Mouse (Mus musculus): ENCODE data around the gene Crybb2. TPM values are rescaled to one million over a fixed set of nuclear protein-coding genes. Genes with fewer than 3 reads are reported as not detected.

Gene Crybb2
- polyA plus RNA-seq, 1 experiment from 2014 or later = not detected

DNA sequence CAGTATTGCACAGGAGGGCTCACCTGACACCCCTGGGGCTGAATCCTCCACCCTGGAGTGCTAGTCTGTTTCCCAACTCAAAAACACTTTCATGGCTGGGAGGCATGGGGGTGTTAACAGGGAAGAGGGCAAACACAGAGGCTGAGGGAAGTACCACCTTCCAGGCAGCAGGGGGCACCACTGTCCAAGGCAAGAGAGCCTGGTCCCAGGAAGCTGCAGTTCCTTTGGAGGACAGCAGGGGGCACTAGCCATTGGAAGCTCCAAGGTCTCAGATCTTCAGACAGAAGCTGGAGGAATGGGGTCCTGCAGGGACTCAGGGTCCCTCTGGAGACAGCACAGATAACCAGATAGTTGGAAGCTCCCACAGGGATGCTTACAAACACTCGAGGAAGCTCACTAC, 29.6 kb upstream of the Crybb2 start:
- Histone ChIP-seq H3K4me1 (ENCODE audit: control insufficient read depth, insufficient read depth, low read length) (peaks cover 3% of the 10 kb centered on the region; the same call in 1 of the 2 replicates), H3K4me2 (ENCODE audit: low read length) (no peak overlapping the region), H3K36me3 (ENCODE audit: control insufficient read depth, insufficient read depth, low read length) (peaks cover 8% of the 10 kb centered on the region; the same call in 1 of the 2 replicates), H3K27ac (ENCODE audit: low read depth, low read length) (no peak overlapping the region), H3K9me3 (replicated peaks; ENCODE audit: control insufficient read depth, low read length) (no peaks in the 10 kb centered on the region), H3K27me3 (replicated peaks; ENCODE audit: control insufficient read depth, insufficient read depth, low read length) (no peaks in the 10 kb centered on the region), H3K4me3 (ENCODE audit: low read depth, low read length) (no peak overlapping the region), H3K9ac (ENCODE audit: low read length) (no peak overlapping the region)
- DNase-seq (ENCODE audit: low spot score) (peak; percentile 93), ATAC-seq (peak; percentile 61)
- 31% methylated on average over 1 of the region's 1 CpGs for WGBS

DNA sequence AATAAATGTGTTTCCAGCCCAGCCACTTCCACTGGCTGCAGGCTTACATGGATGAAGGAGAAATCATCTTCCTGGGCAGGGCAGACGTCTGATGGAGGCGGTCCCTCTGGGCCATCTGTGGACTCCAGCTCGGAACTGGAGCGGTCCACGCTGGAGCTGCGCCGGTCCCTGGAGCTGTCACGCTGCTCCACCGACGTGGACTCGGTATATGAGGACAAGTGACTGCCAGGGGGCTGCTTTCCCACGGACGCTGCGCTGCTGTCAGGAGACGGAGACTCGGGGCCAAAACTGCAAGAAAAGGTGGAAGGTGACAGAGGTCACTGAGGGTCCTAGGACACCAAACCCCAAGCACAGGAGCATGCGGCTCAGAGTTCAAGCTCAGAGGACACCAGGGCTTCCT, 27.6 kb upstream of the Crybb2 start:
- peaks cover 8% of the 10 kb centered on the region; the same call in 1 of the 2 replicates for H3K36me3 ChIP-seq (ENCODE audit: control insufficient read depth, insufficient read depth, low read length)
- ATAC-seq = no peak
- no peak for DNase-seq (ENCODE audit: low spot score)
- no peak overlapping the region for H3K4me3 ChIP-seq (ENCODE audit: low read depth, low read length)
- 95% methylated on average over 17 of the region's 17 CpGs for WGBS
- H3K4me2 ChIP-seq (ENCODE audit: low read length) = no peak overlapping the region
- H3K27ac ChIP-seq (ENCODE audit: low read depth, low read length) = no peak overlapping the region
- no peaks in the 10 kb centered on the region for H3K9me3 ChIP-seq (replicated peaks; ENCODE audit: control insufficient read depth, low read length)
- no peaks in the 10 kb centered on the region for H3K27me3 ChIP-seq (replicated peaks; ENCODE audit: control insufficient read depth, insufficient read depth, low read length)
- H3K4me1 ChIP-seq (ENCODE audit: control insufficient read depth, insufficient read depth, low read length) = peaks cover 1% of the 10 kb centered on the region; the same call in 1 of the 2 replicates
- H3K9ac ChIP-seq (ENCODE audit: low read length) = no peak overlapping the region

DNA sequence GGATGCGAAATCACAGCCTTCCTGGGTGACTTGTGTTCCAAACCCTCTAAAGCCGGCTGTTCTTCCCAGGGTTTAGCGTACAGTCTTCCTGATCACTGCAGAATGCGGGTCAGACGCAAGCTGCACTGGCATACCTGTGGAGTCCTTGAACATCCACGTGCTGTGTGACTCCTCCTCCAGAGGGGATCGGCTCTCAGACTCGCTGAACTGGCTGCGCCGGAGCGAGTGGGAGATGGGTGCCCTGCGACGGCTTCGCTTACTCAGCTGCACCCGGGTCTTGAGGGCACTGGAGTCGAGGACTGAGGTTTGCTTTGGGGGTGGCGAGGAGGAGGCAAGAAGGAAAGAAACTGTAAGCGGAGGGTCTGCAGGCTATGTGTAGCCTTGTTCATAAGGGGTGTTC, 25.5 kb upstream of the Crybb2 start:
- no peak overlapping the region for H3K27ac ChIP-seq (ENCODE audit: low read depth, low read length)
- no peaks in the 10 kb centered on the region for H3K27me3 ChIP-seq (replicated peaks; ENCODE audit: control insufficient read depth, insufficient read depth, low read length)
- DNase-seq (ENCODE audit: low spot score) (no peak), ATAC-seq (no peak)
- H3K36me3 ChIP-seq (ENCODE audit: control insufficient read depth, insufficient read depth, low read length) = peaks cover 8% of the 10 kb centered on the region; the same call in 1 of the 2 replicates
- 96% methylated on average over 18 of the region's 18 CpGs for WGBS
- H3K4me3 ChIP-seq (ENCODE audit: low read depth, low read length) = no peak overlapping the region
- no peaks in the 10 kb centered on the region for H3K4me1 ChIP-seq (ENCODE audit: control insufficient read depth, insufficient read depth, low read length)
- H3K9ac ChIP-seq (ENCODE audit: low read length) = no peak overlapping the region
- no peaks in the 10 kb centered on the region for H3K9me3 ChIP-seq (replicated peaks; ENCODE audit: control insufficient read depth, low read length)
- no peak overlapping the region for H3K4me2 ChIP-seq (ENCODE audit: low read length)

DNA sequence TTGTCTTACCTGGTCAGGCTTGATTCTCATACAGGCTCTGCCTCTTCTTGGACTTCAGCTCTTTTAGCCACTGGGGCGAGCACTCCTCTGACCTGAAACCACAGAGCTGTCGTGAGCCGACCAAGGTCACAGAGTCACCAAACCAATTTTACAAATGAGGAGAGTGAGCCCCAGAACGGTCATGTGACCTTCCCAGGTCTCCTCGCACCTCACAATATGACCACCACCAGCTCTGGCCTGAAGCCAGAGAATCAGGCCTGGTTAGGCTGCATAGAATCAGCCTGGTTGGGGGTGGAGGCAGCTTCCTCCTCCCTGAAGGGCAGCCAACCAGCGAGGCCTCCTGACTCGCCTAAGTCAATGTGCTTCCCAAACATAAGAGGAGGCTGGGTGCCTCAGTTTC, 22.5 kb upstream of the Crybb2 start:
- Histone ChIP-seq H3K9ac (ENCODE audit: low read length) (no peak overlapping the region), H3K4me3 (ENCODE audit: low read depth, low read length) (no peak overlapping the region), H3K4me1 (ENCODE audit: control insufficient read depth, insufficient read depth, low read length) (no peaks in the 10 kb centered on the region), H3K9me3 (replicated peaks; ENCODE audit: control insufficient read depth, low read length) (no peaks in the 10 kb centered on the region), H3K27ac (ENCODE audit: low read depth, low read length) (no peak overlapping the region), H3K4me2 (ENCODE audit: low read length) (no peak overlapping the region), H3K27me3 (replicated peaks; ENCODE audit: control insufficient read depth, insufficient read depth, low read length) (no peaks in the 10 kb centered on the region), H3K36me3 (ENCODE audit: control insufficient read depth, insufficient read depth, low read length) (peaks cover 17% of the 10 kb centered on the region; the same call in 1 of the 2 replicates)
- DNase-seq (ENCODE audit: low spot score) (no peak), ATAC-seq (no peak)
- 75% methylated on average over 7 of the region's 7 CpGs for WGBS

DNA sequence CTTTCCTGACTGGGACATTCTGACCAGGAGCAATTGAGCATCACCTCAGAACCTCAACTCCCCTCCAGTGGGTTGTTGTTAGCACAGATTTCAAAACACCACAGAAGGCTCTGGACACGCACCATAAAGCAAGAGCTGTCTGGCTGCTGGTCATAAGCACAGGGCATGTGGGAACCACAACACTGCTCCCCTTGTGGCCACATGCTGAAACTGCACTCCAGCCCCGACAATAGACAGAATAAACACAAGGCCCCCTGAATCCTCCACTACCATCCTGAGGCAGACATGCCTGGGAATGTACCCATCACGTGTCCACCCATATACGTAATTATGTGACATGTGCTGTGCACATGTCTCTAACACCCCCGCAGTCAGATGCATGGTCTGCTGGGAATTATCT, 21.2 kb upstream of the Crybb2 start:
- Histone ChIP-seq H3K36me3 (ENCODE audit: control insufficient read depth, insufficient read depth, low read length) (peaks cover 16% of the 10 kb centered on the region; the same call in 1 of the 2 replicates), H3K9me3 (replicated peaks; ENCODE audit: control insufficient read depth, low read length) (no peaks in the 10 kb centered on the region), H3K9ac (ENCODE audit: low read length) (no peak overlapping the region), H3K4me3 (ENCODE audit: low read depth, low read length) (no peak overlapping the region), H3K27me3 (replicated peaks; ENCODE audit: control insufficient read depth, insufficient read depth, low read length) (no peaks in the 10 kb centered on the region), H3K4me2 (ENCODE audit: low read length) (no peak overlapping the region), H3K4me1 (ENCODE audit: control insufficient read depth, insufficient read depth, low read length) (0 out of 2 replicates have a peak, but pooled peaks cover 1% of the 10 kb centered on the region), H3K27ac (ENCODE audit: low read depth, low read length) (no peak overlapping the region)
- ATAC-seq (no peak), DNase-seq (ENCODE audit: low spot score) (peak; percentile 71)
- WGBS = 63% methylated on average over 5 of the region's 5 CpGs

DNA sequence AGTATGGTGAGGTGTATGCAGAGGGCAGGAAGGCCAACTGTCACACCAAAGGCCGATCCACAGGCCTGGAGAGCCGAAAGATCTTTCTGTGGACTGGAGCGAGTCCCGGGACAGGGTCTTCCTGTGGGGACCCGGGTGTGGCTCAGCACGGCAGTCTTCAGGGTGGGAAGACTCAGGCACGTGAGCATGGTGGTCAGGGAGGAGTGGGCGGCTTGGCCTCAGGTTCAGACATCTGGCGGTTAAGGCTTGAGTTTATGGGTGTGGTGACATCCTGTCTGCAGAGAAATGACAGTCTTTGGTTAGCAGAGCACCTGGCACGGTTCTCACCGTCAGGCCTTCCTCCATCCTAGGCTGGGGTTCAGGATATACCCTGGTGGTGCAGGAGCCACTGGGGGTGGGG, 20.8 kb upstream of the Crybb2 start:
- no peak overlapping the region for H3K4me3 ChIP-seq (ENCODE audit: low read depth, low read length)
- no peaks in the 10 kb centered on the region for H3K27me3 ChIP-seq (replicated peaks; ENCODE audit: control insufficient read depth, insufficient read depth, low read length)
- no peak for ATAC-seq
- H3K9ac ChIP-seq (ENCODE audit: low read length) = no peak overlapping the region
- H3K4me2 ChIP-seq (ENCODE audit: low read length) = no peak overlapping the region
- no peak overlapping the region for H3K27ac ChIP-seq (ENCODE audit: low read depth, low read length)
- H3K36me3 ChIP-seq (ENCODE audit: control insufficient read depth, insufficient read depth, low read length) = peaks cover 16% of the 10 kb centered on the region; the same call in 1 of the 2 replicates
- no peaks in the 10 kb centered on the region for H3K9me3 ChIP-seq (replicated peaks; ENCODE audit: control insufficient read depth, low read length)
- DNase-seq (ENCODE audit: low spot score) = no peak
- H3K4me1 ChIP-seq (ENCODE audit: control insufficient read depth, insufficient read depth, low read length) = 0 out of 2 replicates have a peak, but pooled peaks cover 3% of the 10 kb centered on the region
- WGBS = 93% methylated on average over 11 of the region's 11 CpGs

DNA sequence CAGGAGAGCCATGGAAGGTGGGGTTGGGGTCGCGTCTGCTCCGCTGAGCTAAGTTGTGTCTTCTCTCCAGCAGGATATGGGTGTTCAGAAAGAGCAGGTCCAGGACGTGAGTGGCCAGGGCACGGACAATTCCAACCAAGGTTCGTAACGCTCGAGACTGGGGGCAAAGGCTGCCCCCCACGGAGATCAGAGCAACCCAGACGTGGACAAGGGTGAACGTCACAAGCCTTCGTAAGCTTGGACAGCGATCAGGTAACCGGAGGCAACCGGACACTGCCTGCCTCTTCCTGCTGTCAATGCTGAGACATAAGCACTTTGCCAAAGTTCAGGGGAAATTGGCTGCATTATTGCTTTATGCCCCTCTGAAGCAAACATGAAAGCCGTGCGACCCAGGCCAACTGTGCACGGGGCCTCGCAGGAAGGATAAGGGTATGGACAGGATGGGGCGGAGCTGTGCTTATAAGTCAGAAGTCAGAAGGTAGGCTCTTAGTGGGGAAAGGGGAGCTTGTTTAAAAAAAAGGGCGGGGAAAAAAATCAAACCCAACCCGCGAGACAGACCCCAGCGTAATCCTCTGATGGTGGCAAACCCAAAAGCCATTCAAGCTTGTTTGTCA, 20.3 kb upstream of the Crybb2 start:
- no peak overlapping the region for H3K4me2 ChIP-seq (ENCODE audit: low read length)
- H3K27ac ChIP-seq (ENCODE audit: low read depth, low read length) = no peak overlapping the region
- H3K36me3 ChIP-seq (ENCODE audit: control insufficient read depth, insufficient read depth, low read length) = peaks cover 11% of the 10 kb centered on the region; the same call in 1 of the 2 replicates
- H3K9ac ChIP-seq (ENCODE audit: low read length) = no peak overlapping the region
- WGBS = 92% methylated on average over 24 of the region's 24 CpGs
- ATAC-seq (no peak), DNase-seq (ENCODE audit: low spot score) (no peak)
- H3K4me3 ChIP-seq (ENCODE audit: low read depth, low read length) = no peak overlapping the region
- 0 out of 2 replicates have a peak, but pooled peaks cover 3% of the 10 kb centered on the region for H3K4me1 ChIP-seq (ENCODE audit: control insufficient read depth, insufficient read depth, low read length)
- H3K9me3 ChIP-seq (replicated peaks; ENCODE audit: control insufficient read depth, low read length) = no peaks in the 10 kb centered on the region
- no peaks in the 10 kb centered on the region for H3K27me3 ChIP-seq (replicated peaks; ENCODE audit: control insufficient read depth, insufficient read depth, low read length)

DNA sequence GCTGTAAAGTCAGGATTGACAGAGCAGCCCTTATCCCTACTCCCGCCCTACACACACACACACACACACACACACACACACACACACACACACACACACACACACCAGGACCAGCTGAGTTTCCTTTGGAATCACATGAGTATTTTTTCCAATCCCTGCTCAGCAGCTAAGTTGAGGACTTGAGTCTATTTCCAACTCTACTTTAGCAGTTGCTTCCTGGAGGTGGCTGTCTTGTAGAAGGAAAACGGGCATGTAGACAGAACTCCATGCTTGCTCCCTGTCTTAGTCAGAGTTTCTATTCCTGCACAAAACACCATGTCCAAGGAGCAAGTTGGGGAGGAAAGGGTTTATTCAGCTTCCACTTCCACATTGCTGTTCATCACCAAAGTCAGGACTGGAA, 17.5 kb upstream of the Crybb2 start:
- ATAC-seq (no peak), DNase-seq (ENCODE audit: low spot score) (no peak)
- Histone ChIP-seq H3K4me1 (ENCODE audit: control insufficient read depth, insufficient read depth, low read length) (0 out of 2 replicates have a peak, but pooled peaks cover 3% of the 10 kb centered on the region), H3K4me3 (ENCODE audit: low read depth, low read length) (no peak overlapping the region), H3K9me3 (replicated peaks; ENCODE audit: control insufficient read depth, low read length) (no peaks in the 10 kb centered on the region), H3K27me3 (replicated peaks; ENCODE audit: control insufficient read depth, insufficient read depth, low read length) (no peaks in the 10 kb centered on the region), H3K27ac (ENCODE audit: low read depth, low read length) (no peak overlapping the region), H3K36me3 (ENCODE audit: control insufficient read depth, insufficient read depth, low read length) (peaks cover 11% of the 10 kb centered on the region; the same call in 1 of the 2 replicates), H3K9ac (ENCODE audit: low read length) (no peak overlapping the region), H3K4me2 (ENCODE audit: low read length) (no peak overlapping the region)
- WGBS = 86% methylated on average over 2 of the region's 2 CpGs

DNA sequence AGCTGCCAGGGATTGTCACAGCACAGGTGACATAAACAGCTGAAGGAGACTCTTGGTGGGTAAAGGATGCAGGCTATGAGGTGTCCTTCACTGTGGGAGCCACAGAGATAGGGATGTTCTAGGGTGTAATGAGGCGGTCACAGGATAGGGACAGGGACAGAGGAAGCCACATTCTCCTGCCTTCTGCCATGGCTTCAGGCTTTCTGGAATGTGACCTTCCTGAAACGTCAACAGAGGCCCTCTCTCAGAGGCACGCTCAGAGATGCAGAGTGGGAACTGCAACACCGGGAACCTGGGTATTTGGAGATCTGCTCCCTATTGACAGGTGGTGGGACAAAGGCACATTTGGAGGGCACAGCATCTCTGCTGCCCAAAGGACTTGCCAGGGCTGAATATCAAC, 17.1 kb upstream of the Crybb2 start:
- 82% methylated on average over 4 of the region's 4 CpGs for WGBS
- Histone ChIP-seq H3K9ac (ENCODE audit: low read length) (no peak overlapping the region), H3K4me2 (ENCODE audit: low read length) (no peak overlapping the region), H3K4me1 (ENCODE audit: control insufficient read depth, insufficient read depth, low read length) (0 out of 2 replicates have a peak, but pooled peaks cover 3% of the 10 kb centered on the region), H3K9me3 (replicated peaks; ENCODE audit: control insufficient read depth, low read length) (no peaks in the 10 kb centered on the region), H3K4me3 (ENCODE audit: low read depth, low read length) (no peak overlapping the region), H3K36me3 (ENCODE audit: control insufficient read depth, insufficient read depth, low read length) (peaks cover 11% of the 10 kb centered on the region; the same call in 1 of the 2 replicates), H3K27me3 (replicated peaks; ENCODE audit: control insufficient read depth, insufficient read depth, low read length) (no peaks in the 10 kb centered on the region), H3K27ac (ENCODE audit: low read depth, low read length) (0 out of 2 replicates have a peak overlapping the region, but pooled peaks have one; percentile 21)
- ATAC-seq (no peak), DNase-seq (ENCODE audit: low spot score) (no peak)
